ENCODE assay signal across 25 mouse cellular contexts in genomic region chr15:18696680-18697284, GRCm38 (mm10).
"Had no signal": no experiment of that assay in that cellular context is flagged by ENCODE, and none has a peak within 500 bp of the region (broad histone marks: within the 10 kb centered on the region; RNA-seq: fewer than 3 reads in every experiment).

No protein-coding gene starts in this region.

- H3K36me3 ChIP-seq: heart, embryonic 13.5 days; heart, embryonic 15.5 days; hindbrain, embryonic 13.5 days; hindbrain, embryonic 15.5 days; limb, embryonic 13.5 days; limb, embryonic 15.5 days; liver, embryonic 12.5 days had no signal

- H3K27ac ChIP-seq: heart, adult 2 months; heart, embryonic 13.5 days; heart, embryonic 15.5 days; hindbrain, embryonic 13.5 days; hindbrain, embryonic 15.5 days; hindbrain, postnatal 0 days; layer of hippocampus, adult 2 months; limb, embryonic 13.5 days; limb, embryonic 15.5 days; liver, embryonic 12.5 days; liver, embryonic 14.5 days had no signal

- H3K4me1 ChIP-seq: heart, embryonic 13.5 days; heart, embryonic 15.5 days; hindbrain, embryonic 13.5 days; hindbrain, embryonic 15.5 days; limb, embryonic 13.5 days; limb, embryonic 15.5 days; liver, embryonic 12.5 days had no signal

- H3K9me3 ChIP-seq: heart, embryonic 13.5 days; heart, embryonic 15.5 days; hindbrain, embryonic 13.5 days; hindbrain, embryonic 15.5 days; limb, embryonic 13.5 days; limb, embryonic 15.5 days; liver, embryonic 12.5 days had no signal

- H3K27me3 ChIP-seq: heart, embryonic 13.5 days; heart, embryonic 15.5 days; hindbrain, embryonic 13.5 days; hindbrain, embryonic 15.5 days; limb, embryonic 13.5 days; limb, embryonic 15.5 days; liver, embryonic 12.5 days had no signal

- H3K4me2 ChIP-seq: heart, embryonic 11.5 days; heart, embryonic 13.5 days; heart, embryonic 15.5 days; hindbrain, embryonic 13.5 days; hindbrain, embryonic 15.5 days; limb, embryonic 13.5 days; limb, embryonic 15.5 days; liver, embryonic 12.5 days had no signal

- H3K4me3 ChIP-seq: heart, adult 2 months; heart, embryonic 13.5 days; heart, embryonic 15.5 days; hindbrain, embryonic 13.5 days; hindbrain, embryonic 15.5 days; layer of hippocampus, adult 2 months; limb, embryonic 13.5 days; limb, embryonic 15.5 days; liver, embryonic 12.5 days had no signal

- DNase-seq: gastrocnemius, postnatal 14 days; gastrocnemius, postnatal 36 days; heart, adult 11 months; heart, adult 2 months; heart, postnatal 14 days; heart, postnatal 36 days; kidney, adult 11 months; kidney, adult 8-10 months; kidney, postnatal 10 days; kidney, postnatal 25 days; kidney, postnatal 4 days; layer of hippocampus, postnatal 36 days; left cerebral cortex, postnatal 4 days had no signal

- ATAC-seq: hindbrain, postnatal 0 days; intestine, embryonic 16.5 days; liver, embryonic 12.5 days had no signal

- H3K9ac ChIP-seq: heart, embryonic 13.5 days; heart, embryonic 15.5 days; hindbrain, embryonic 13.5 days; hindbrain, embryonic 15.5 days; limb, embryonic 13.5 days; limb, embryonic 15.5 days; liver, embryonic 12.5 days; liver, embryonic 14.5 days had no signal
